Mouse (Mus musculus) hindbrain, embryonic 12.5 days (tissue): ENCODE data around the gene Myo1d. TPM values are rescaled to one million over a fixed set of nuclear protein-coding genes. Genes with fewer than 3 reads are reported as not detected.

Experiments
- ATAC-seq: fragments of 200-750 bp; cut with Nextera tagmentation; 2 replicates; pipeline ENCODE4 v1.8.0; 2017; ENCODE audit warnings: moderate TSS enrichment; ENCODE audit not compliant: low FRiP score
- H3K27ac ChIP-seq: fragments of 300-500 bp; sonication (generic); 2 replicates; pipeline ENCODE4 v1.5.1; 2016; ENCODE audit warnings: mild to moderate bottlenecking
- H3K27me3 ChIP-seq: fragments of 300-500 bp; sonication (generic); 2 replicates; pipeline ENCODE4 v1.6.1; 2016; ENCODE audit warnings: mild to moderate bottlenecking
- H3K36me3 ChIP-seq: fragments of 300-500 bp; sonication (generic); 2 replicates; pipeline ENCODE4 v1.6.1; 2016; ENCODE audit warnings: mild to moderate bottlenecking
- H3K4me1 ChIP-seq: fragments of 300-500 bp; sonication (generic); 2 replicates; pipeline ENCODE4 v1.6.1; 2016
- H3K4me2 ChIP-seq: fragments of 300-500 bp; sonication (generic); replicated peaks from 2 replicates; pipeline ENCODE4 v1.6.1; 2016; ENCODE audit warnings: mild to moderate bottlenecking
- H3K4me3 ChIP-seq: fragments of 300-500 bp; sonication (generic); 2 replicates; pipeline ENCODE4 v1.5.1; 2016; ENCODE audit warnings: mild to moderate bottlenecking
- H3K9ac ChIP-seq: fragments of 300-500 bp; sonication (generic); 2 replicates; pipeline ENCODE4 v1.6.1; 2016; ENCODE audit warnings: mild to moderate bottlenecking, moderate library complexity
- H3K9me3 ChIP-seq: fragments of 300-500 bp; sonication (generic); replicated peaks from 2 replicates; pipeline ENCODE4 v1.6.1; 2016; ENCODE audit warnings: mild to moderate bottlenecking
- WGBS: fragments of 180-500 bp; shearing (Covaris S2); methylation state at CpG from one replicate; pipeline ENCODE4 v1.1.7; 2016; 5-methylcytosine and 5-hydroxymethylcytosine counted together
- polyA plus RNA-seq: library from polyadenylated mRNA; unstranded; fragments of >200 nt; fragmentation: Nextera tagmentation; extraction: Ambion mirVana; gene quantifications from 2 replicates; pipeline ENCODE4 v1.2.1, GENCODE M21; 2016

Myo1d gene
- polyA plus RNA-seq, 1 experiment from 2014 or later: 4.5 TPM

GRCm38 (mm10) chr11:80754201-80754600 is 25.6 kb downstream of the Myo1d start:
- 80% methylated on average over 2 of the region's 2 CpGs for WGBS
- Histone ChIP-seq H3K9ac (no peak overlapping the region), H3K36me3 (no peaks in the 10 kb centered on the region), H3K4me3 (no peak overlapping the region), H3K4me1 (no peaks in the 10 kb centered on the region), H3K9me3 (no peaks in the 10 kb centered on the region), H3K27me3 (no peaks in the 10 kb centered on the region), H3K4me2 (no peak overlapping the region), H3K27ac (no peak overlapping the region)
- no peak for ATAC-seq

- H3K9me3 ChIP-seq: no peaks in the 10 kb centered on the region
- H3K4me3 ChIP-seq: no peak overlapping the region
- no peak overlapping the region for H3K9ac ChIP-seq
- H3K27ac ChIP-seq: no peak overlapping the region
- H3K4me1 ChIP-seq: 0 out of 2 replicates have a peak, but pooled peaks cover 5% of the 10 kb centered on the region
- no peaks in the 10 kb centered on the region for H3K27me3 ChIP-seq
- no peak for ATAC-seq
- H3K36me3 ChIP-seq: no peaks in the 10 kb centered on the region
- no peak overlapping the region for H3K4me2 ChIP-seq
- 88% methylated on average over 1 of the region's 1 CpGs for WGBS
These were observed 28.7 kb downstream of the Myo1d start for GRCm38 (mm10) chr11:80751168-80751567.

GRCm38 (mm10) chr11:80749187-80749586 is 30.6 kb downstream of the Myo1d start:
- H3K27ac ChIP-seq: no peak overlapping the region
- H3K9me3 ChIP-seq: no peaks in the 10 kb centered on the region
- H3K4me2 ChIP-seq: no peak overlapping the region
- H3K27me3 ChIP-seq: no peaks in the 10 kb centered on the region
- WGBS: 94% methylated on average over 1 of the region's 1 CpGs
- no peaks in the 10 kb centered on the region for H3K36me3 ChIP-seq
- 0 out of 2 replicates have a peak, but pooled peaks cover 5% of the 10 kb centered on the region for H3K4me1 ChIP-seq
- ATAC-seq: no peak
- no peak overlapping the region for H3K4me3 ChIP-seq
- no peak overlapping the region for H3K9ac ChIP-seq

GRCm38 (mm10) chr11:80745426-80745825 is 34.4 kb downstream of the Myo1d start:
- WGBS: 93% methylated on average over 5 of the region's 5 CpGs

GRCm38 (mm10) chr11:80743823-80744410 is 35.9 kb downstream of the Myo1d start:
- WGBS: 84% methylated on average over 4 of the region's 4 CpGs
- no peak overlapping the region for H3K9ac ChIP-seq
- H3K36me3 ChIP-seq: no peaks in the 10 kb centered on the region
- 0 out of 2 replicates have a peak, but pooled peaks cover 5% of the 10 kb centered on the region for H3K4me1 ChIP-seq
- no peak overlapping the region for H3K4me2 ChIP-seq
- H3K27ac ChIP-seq: no peak overlapping the region
- no peaks in the 10 kb centered on the region for H3K9me3 ChIP-seq
- H3K4me3 ChIP-seq: no peak overlapping the region
- no peak for ATAC-seq
- no peaks in the 10 kb centered on the region for H3K27me3 ChIP-seq

More at GRCm38 (mm10) chr11:80745426-80745825, 34.4 kb downstream of the Myo1d start:
- H3K9me3 ChIP-seq: no peaks in the 10 kb centered on the region
- 0 out of 2 replicates have a peak, but pooled peaks cover 5% of the 10 kb centered on the region for H3K4me1 ChIP-seq
- ATAC-seq: no peak
- no peak overlapping the region for H3K4me3 ChIP-seq
- no peak overlapping the region for H3K27ac ChIP-seq
- no peaks in the 10 kb centered on the region for H3K36me3 ChIP-seq
- H3K4me2 ChIP-seq: no peak overlapping the region
- no peaks in the 10 kb centered on the region for H3K27me3 ChIP-seq
- no peak overlapping the region for H3K9ac ChIP-seq

GRCm38 (mm10) chr11:80742462-80742861 is 37.4 kb downstream of the Myo1d start:
- Histone ChIP-seq H3K36me3 (no peaks in the 10 kb centered on the region), H3K9ac (no peak overlapping the region), H3K27me3 (no peaks in the 10 kb centered on the region), H3K9me3 (no peaks in the 10 kb centered on the region), H3K4me1 (0 out of 2 replicates have a peak, but pooled peaks cover 5% of the 10 kb centered on the region), H3K27ac (no peak overlapping the region), H3K4me3 (no peak overlapping the region), H3K4me2 (no peak overlapping the region)
- ATAC-seq: no peak
- 88% methylated on average over 4 of the region's 4 CpGs for WGBS

GRCm38 (mm10) chr11:80734771-80735170 is 45.1 kb downstream of the Myo1d start:
- WGBS: 88% methylated on average over 2 of the region's 2 CpGs
- no peak overlapping the region for H3K27ac ChIP-seq
- H3K4me3 ChIP-seq: no peak overlapping the region
- no peaks in the 10 kb centered on the region for H3K36me3 ChIP-seq
- ATAC-seq: no peak
- no peaks in the 10 kb centered on the region for H3K27me3 ChIP-seq
- H3K4me2 ChIP-seq: no peak overlapping the region
- no peaks in the 10 kb centered on the region for H3K9me3 ChIP-seq
- H3K9ac ChIP-seq: no peak overlapping the region
- H3K4me1 ChIP-seq: no peaks in the 10 kb centered on the region

- Histone ChIP-seq H3K36me3 (no peaks in the 10 kb centered on the region), H3K27me3 (no peaks in the 10 kb centered on the region), H3K4me3 (no peak overlapping the region), H3K27ac (no peak overlapping the region), H3K4me1 (no peaks in the 10 kb centered on the region; the same call in 1 of the 2 replicates), H3K9ac (no peak overlapping the region), H3K4me2 (no peak overlapping the region), H3K9me3 (no peaks in the 10 kb centered on the region)
- WGBS: 73% methylated on average over 12 of the region's 12 CpGs
- ATAC-seq: no peak
These were observed 55.1 kb downstream of the Myo1d start for GRCm38 (mm10) chr11:80724701-80725100.

- H3K36me3 ChIP-seq: no peaks in the 10 kb centered on the region
- H3K9ac ChIP-seq: no peak overlapping the region
- H3K27me3 ChIP-seq: no peaks in the 10 kb centered on the region
- H3K9me3 ChIP-seq: no peaks in the 10 kb centered on the region
- no peak overlapping the region for H3K4me3 ChIP-seq
- no peak overlapping the region for H3K27ac ChIP-seq
- WGBS: 86% methylated on average over 9 of the region's 9 CpGs
- H3K4me1 ChIP-seq: no peaks in the 10 kb centered on the region; the same call in 1 of the 2 replicates
- H3K4me2 ChIP-seq: no peak overlapping the region
- no peak for ATAC-seq
These were observed 56.3 kb downstream of the Myo1d start for GRCm38 (mm10) chr11:80723406-80724047.

- no peaks in the 10 kb centered on the region for H3K27me3 ChIP-seq
- no peak overlapping the region for H3K9ac ChIP-seq
- WGBS: 58% methylated on average over 1 of the region's 1 CpGs
- no peaks in the 10 kb centered on the region for H3K9me3 ChIP-seq
- no peak for ATAC-seq
- H3K36me3 ChIP-seq: no peaks in the 10 kb centered on the region
- H3K4me2 ChIP-seq: no peak overlapping the region
- no peak overlapping the region for H3K27ac ChIP-seq
- no peaks in the 10 kb centered on the region for H3K4me1 ChIP-seq
- H3K4me3 ChIP-seq: no peak overlapping the region
These were observed 60.8 kb downstream of the Myo1d start for GRCm38 (mm10) chr11:80719014-80719413.

GRCm38 (mm10) chr11:80718036-80718435 is 61.8 kb downstream of the Myo1d start:
- no peaks in the 10 kb centered on the region for H3K9me3 ChIP-seq
- no peaks in the 10 kb centered on the region for H3K36me3 ChIP-seq
- H3K4me2 ChIP-seq: no peak overlapping the region
- no peak for ATAC-seq
- H3K9ac ChIP-seq: no peak overlapping the region
- H3K27me3 ChIP-seq: no peaks in the 10 kb centered on the region
- no peaks in the 10 kb centered on the region for H3K4me1 ChIP-seq
- H3K4me3 ChIP-seq: no peak overlapping the region
- no peak overlapping the region for H3K27ac ChIP-seq

- Histone ChIP-seq H3K27me3 (no peaks in the 10 kb centered on the region), H3K4me1 (no peaks in the 10 kb centered on the region), H3K4me2 (no peak overlapping the region), H3K9ac (no peak overlapping the region), H3K9me3 (no peaks in the 10 kb centered on the region), H3K4me3 (no peak overlapping the region), H3K36me3 (no peaks in the 10 kb centered on the region), H3K27ac (no peak overlapping the region)
- 66% methylated on average over 2 of the region's 2 CpGs for WGBS
- ATAC-seq: no peak
These were observed 64.7 kb downstream of the Myo1d start for GRCm38 (mm10) chr11:80715115-80715514.

GRCm38 (mm10) chr11:80713705-80714104 is 66.1 kb downstream of the Myo1d start:
- WGBS: 76% methylated on average over 1 of the region's 1 CpGs
- Histone ChIP-seq H3K27me3 (no peaks in the 10 kb centered on the region), H3K4me1 (no peaks in the 10 kb centered on the region), H3K4me2 (no peak overlapping the region), H3K27ac (no peak overlapping the region), H3K36me3 (no peaks in the 10 kb centered on the region), H3K9ac (no peak overlapping the region), H3K4me3 (no peak overlapping the region), H3K9me3 (no peaks in the 10 kb centered on the region)
- ATAC-seq: no peak
